Mouse (Mus musculus) stomach, postnatal 0 days (tissue): ENCODE results near the gene Cfap43.

Source experiments
- CTCF ChIP-seq: IDR thresholded peaks from 2 replicates; pipeline ENCODE4 v1.5.1; 2016; ENCODE audit warnings: antibody characterized with exemption, low read depth, mild to moderate bottlenecking, moderate library complexity
- EP300 ChIP-seq: optimal IDR thresholded peaks from 2 replicates; pipeline ENCODE3; 2016; ENCODE audit warnings: antibody characterized with exemption

DNA sequence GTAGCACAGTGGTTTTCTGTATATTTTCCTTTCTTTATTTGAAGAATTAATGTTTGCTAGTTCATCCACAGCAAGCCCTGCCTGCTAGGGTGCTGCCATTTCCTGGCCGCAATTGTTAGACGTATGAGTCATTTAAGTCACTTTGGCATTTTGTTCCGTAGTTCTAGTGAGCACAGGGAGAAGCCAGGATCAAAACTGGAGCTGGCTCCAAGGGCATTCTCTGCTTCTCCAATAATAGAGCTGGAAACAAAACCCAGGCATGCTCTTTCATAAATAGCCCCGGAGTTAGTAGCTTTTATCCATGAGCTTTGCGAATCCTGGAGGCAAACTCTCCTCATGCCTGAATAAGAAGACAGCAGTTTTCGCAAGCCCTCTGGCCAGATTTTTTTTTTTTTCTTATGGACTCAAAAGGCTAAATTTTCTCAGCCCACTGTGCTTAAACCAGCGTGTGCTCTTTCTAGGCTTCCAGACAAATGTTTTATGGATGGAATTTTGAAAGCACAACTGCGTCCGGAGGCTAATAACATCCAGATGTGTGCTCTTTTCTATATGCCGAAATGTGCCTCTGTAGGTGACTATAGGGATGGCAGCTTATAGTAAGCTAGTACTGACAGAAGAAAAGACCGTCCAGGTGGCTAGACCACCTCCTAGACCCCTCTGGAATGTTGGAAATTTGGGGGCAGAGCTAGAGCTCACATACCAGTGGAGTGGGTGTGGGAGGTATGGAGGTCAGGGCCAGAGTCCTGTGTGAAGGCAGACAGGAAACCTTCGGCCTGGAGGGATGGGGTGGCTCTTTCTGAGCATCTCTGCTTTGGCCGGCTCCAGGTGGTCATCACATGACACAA lies 64.9 kb downstream of the Cfap43 start:
- peak; percentile 43 for TF ChIP-seq CTCF
- no peak for TF ChIP-seq EP300
